24 mouse cellular contexts compared by ENCODE assay signal in genomic region chr6:100215809-100216208, GRCm38 (mm10).
A peak's percentile ranks its signal among the peaks of the same experiment; 100 is the strongest.
DNase-seq lines count a peak whose midpoint lies in the region; ATAC-seq and TF ChIP-seq lines count a peak whose summit lies in the region.
"Had no signal": no experiment of that assay in that cellular context is flagged by ENCODE, and none has a peak within 500 bp of the region (broad histone marks: within the 10 kb centered on the region; RNA-seq: fewer than 3 reads in every experiment).

No protein-coding gene starts in this region.

- peaks cover 85% of the 10 kb centered on the region for H3K27me3 ChIP-seq in midbrain, embryonic 10.5 days (ENCODE audit: low read depth, poor library complexity, severe bottlenecking)
- H3K27me3 ChIP-seq in midbrain, embryonic 16.5 days (ENCODE audit: control insufficient read depth, insufficient read depth, low read depth, low read length), result peaks cover 14% of the 10 kb centered on the region
- no peaks in the 10 kb centered on the region for H3K27me3 ChIP-seq in myocyte (ENCODE audit: control insufficient read depth, insufficient read depth, insufficient read length)
- peaks cover 16% of the 10 kb centered on the region for H3K27me3 ChIP-seq in forebrain, embryonic 13.5 days
- H3K27me3 ChIP-seq: embryonic facial prominence, embryonic 13.5 days; Patski had no signal

- no peak overlapping the region for H3ac ChIP-seq in myocyte (ENCODE audit: control insufficient read depth, insufficient read length)

- no peak overlapping the region for H3K27ac ChIP-seq in midbrain, embryonic 10.5 days (replicated peaks)
- no peak overlapping the region for H3K27ac ChIP-seq in midbrain, embryonic 16.5 days (ENCODE audit: low read length)
- H3K27ac ChIP-seq in forebrain, embryonic 13.5 days, result no peak overlapping the region
- H3K27ac ChIP-seq: forebrain, embryonic 12.5 days; left cerebral cortex, adult 2 months; limb, embryonic 15.5 days; liver, embryonic 14.5 days had no signal

- no peak for TF ChIP-seq POLR2A in myocyte (IDR thresholded peaks at IDR 0.05; ENCODE audit: insufficient read length, low read depth)

- H3K9me3 ChIP-seq in midbrain, embryonic 10.5 days (replicated peaks), result no peaks in the 10 kb centered on the region
- no peaks in the 10 kb centered on the region for H3K9me3 ChIP-seq in midbrain, embryonic 16.5 days (replicated peaks; ENCODE audit: control insufficient read depth, low read length, poor library complexity, severe bottlenecking)
- no peaks in the 10 kb centered on the region for H3K9me3 ChIP-seq in forebrain, embryonic 13.5 days (replicated peaks)
- H3K9me3 ChIP-seq: embryonic facial prominence, embryonic 13.5 days; forebrain, embryonic 12.5 days; G1E; limb, embryonic 15.5 days had no signal

- ATAC-seq in midbrain, embryonic 16.5 days, result no peak
- ATAC-seq in forebrain, embryonic 13.5 days, result no peak
- ATAC-seq: inflammation-experienced regulatory T-cells, adult 6 months; Patski had no signal

- peaks cover 65% of the 10 kb centered on the region for H3K4me1 ChIP-seq in midbrain, embryonic 10.5 days
- peaks cover 10% of the 10 kb centered on the region for H3K4me1 ChIP-seq in midbrain, embryonic 16.5 days (ENCODE audit: control insufficient read depth, insufficient read depth, low read length)
- peaks cover 29% of the 10 kb centered on the region for H3K4me1 ChIP-seq in forebrain, embryonic 13.5 days

- 81% methylated on average over 6 of the region's 6 CpGs for WGBS in midbrain, embryonic 10.5 days
- 76% methylated on average over 6 of the region's 6 CpGs for WGBS in midbrain, embryonic 16.5 days
- WGBS in forebrain, embryonic 13.5 days, result 75% methylated on average over 6 of the region's 6 CpGs

- no peaks in the 10 kb centered on the region for H3K36me3 ChIP-seq in midbrain, embryonic 10.5 days
- no peaks in the 10 kb centered on the region for H3K36me3 ChIP-seq in midbrain, embryonic 16.5 days (ENCODE audit: control insufficient read depth, insufficient read depth, low read length)
- H3K36me3 ChIP-seq in myocyte (ENCODE audit: control insufficient read depth, insufficient read depth), result no peaks in the 10 kb centered on the region
- H3K36me3 ChIP-seq in forebrain, embryonic 13.5 days (ENCODE audit: poor library complexity, severe bottlenecking), result no peaks in the 10 kb centered on the region
- H3K36me3 ChIP-seq: embryonic facial prominence, embryonic 13.5 days; forebrain, embryonic 12.5 days; G1E; limb, embryonic 15.5 days had no signal

- peak; percentile 46 for DNase-seq in heart, adult 8-10 months (ENCODE audit: low spot score)
- DNase-seq in heart, postnatal 4 days, result no peak
- DNase-seq in midbrain, embryonic 10.5 days (ENCODE audit: low spot score), result peak; percentile 10
- peak; percentile 60 for DNase-seq in adipocyte (ENCODE audit: low spot score)
- DNase-seq: adrenal gland, adult 8-10 months; cerebellum, adult 18-20 months; cerebellum, postnatal 25 days; gastrocnemius, postnatal 36 days; kidney, adult 18-20 months; kidney, postnatal 10 days; lung, postnatal 4 days; retina, postnatal 1 day had no signal

- H3K4me2 ChIP-seq in midbrain, embryonic 16.5 days (ENCODE audit: low read length), result no peak overlapping the region
- no peak overlapping the region for H3K4me2 ChIP-seq in myocyte (ENCODE audit: low read depth)
- no peak overlapping the region for H3K4me2 ChIP-seq in forebrain, embryonic 13.5 days
- H3K4me2 ChIP-seq: embryonic facial prominence, embryonic 13.5 days; forebrain, embryonic 12.5 days; limb, embryonic 15.5 days had no signal

- H3K79me2 ChIP-seq in myocyte (ENCODE audit: control insufficient read depth, insufficient read depth), result no peaks in the 10 kb centered on the region

- no peak overlapping the region for H3K9ac ChIP-seq in midbrain, embryonic 16.5 days (ENCODE audit: low read depth, low read length)
- H3K9ac ChIP-seq in forebrain, embryonic 13.5 days, result no peak overlapping the region
- H3K9ac ChIP-seq: forebrain, embryonic 12.5 days; limb, embryonic 15.5 days; liver, embryonic 14.5 days had no signal

- H3K4me3 ChIP-seq in midbrain, embryonic 10.5 days, result no peak overlapping the region
- no peak overlapping the region for H3K4me3 ChIP-seq in midbrain, embryonic 16.5 days (ENCODE audit: low read depth, low read length)
- H3K4me3 ChIP-seq in myocyte, result no peak overlapping the region
- H3K4me3 ChIP-seq in forebrain, embryonic 13.5 days, result no peak overlapping the region
- H3K4me3 ChIP-seq: embryonic facial prominence, embryonic 13.5 days; erythroblast, embryonic 14.5 days; forebrain, embryonic 12.5 days; left cerebral cortex, adult 2 months; limb, embryonic 15.5 days had no signal

TF ChIP-seq in myocyte, 11 proteins besides CTCF, POLR2A, EP300 and RAD21:
- TF ChIP-seq MYOG (IDR thresholded peaks at IDR 0.05; ENCODE audit: control insufficient read depth in 1 of 3, insufficient read depth in 1 of 3, insufficient read length in 2 of 3, low read depth in 2 of 3) (peak; percentile 20 to 91 (median 23)), TCF12 (IDR thresholded peaks at IDR 0.05; ENCODE audit: insufficient read depth, poor library complexity, severe bottlenecking) (no peak), MYOD1 (IDR thresholded peaks at IDR 0.05; ENCODE audit: control insufficient read depth in 1 of 3, insufficient read length in 2 of 3, low read depth in 2 of 3) (peak in 2 of 3 experiments; percentile 50 to 78), TCF3 (IDR thresholded peaks at IDR 0.05; ENCODE audit: insufficient read length, low read depth) (no peak)
TF ChIP-seq in myocyte: peak in this region for 2.
